Mouse (Mus musculus) midbrain, embryonic 11.5 days (tissue): ENCODE measurements around the gene Prune1. TPM values are rescaled to one million over a fixed set of nuclear protein-coding genes. Genes with fewer than 3 reads are reported as not detected.

Experiments used
- ATAC-seq: fragments of 200-750 bp; cut with Nextera tagmentation; 2 replicates; pipeline ENCODE4 v1.8.0; 2017; ENCODE audit warnings: moderate TSS enrichment, moderate library complexity; ENCODE audit not compliant: low FRiP score
- DNase-seq: peaks from one replicate; pipeline ENCODE4 v3.0.0; 2015; ENCODE audit warnings: low spot score; ENCODE audit errors: missing footprints
- H3K27ac ChIP-seq: fragments of 300-500 bp; sonication (generic); 2 replicates; pipeline ENCODE4 v1.5.1; 2014; ENCODE audit warnings: low read depth, low read length
- H3K27me3 ChIP-seq: fragments of 300-500 bp; sonication (generic); 2 replicates; pipeline ENCODE4 v1.6.1; 2014; ENCODE audit warnings: mild to moderate bottlenecking, low read length, moderate library complexity, mixed read lengths; ENCODE audit not compliant: control insufficient read depth, insufficient read depth
- H3K36me3 ChIP-seq: fragments of 300-500 bp; sonication (generic); 2 replicates; pipeline ENCODE4 v1.6.1; 2014; ENCODE audit warnings: mild to moderate bottlenecking, low read length, moderate library complexity, mixed read lengths; ENCODE audit not compliant: control insufficient read depth, insufficient read depth
- H3K4me1 ChIP-seq: fragments of 300-500 bp; sonication (generic); 2 replicates; pipeline ENCODE4 v1.6.1; 2014; ENCODE audit warnings: low read length; ENCODE audit not compliant: control insufficient read depth, insufficient read depth
- H3K4me2 ChIP-seq: fragments of 300-500 bp; sonication (generic); 2 replicates; pipeline ENCODE4 v1.6.1; 2014; ENCODE audit warnings: mild to moderate bottlenecking, moderate library complexity
- H3K4me3 ChIP-seq: fragments of 300-500 bp; sonication (generic); 2 replicates; pipeline ENCODE4 v1.5.1; 2014; ENCODE audit warnings: low read depth, low read length
- H3K9ac ChIP-seq: fragments of 300-500 bp; sonication (generic); 2 replicates; pipeline ENCODE4 v1.6.1; 2014; ENCODE audit warnings: low read length
- H3K9me3 ChIP-seq: fragments of 300-500 bp; sonication (generic); 2 replicates; pipeline ENCODE4 v1.6.1; 2016; ENCODE audit warnings: low read length; ENCODE audit not compliant: control insufficient read depth
- WGBS: fragments of 180-500 bp; shearing (Covaris S2); extraction: QIAGEN DNeasy Blood & Tissue Kit; methylation state at CpG from one replicate; pipeline ENCODE4 v1.1.7; 2014; 5-methylcytosine and 5-hydroxymethylcytosine counted together
- polyA plus RNA-seq: library from polyadenylated mRNA; unstranded; fragments of >200 nt; fragmentation: Nextera tagmentation; extraction: Ambion mirVana; gene quantifications from 2 replicates; pipeline ENCODE4 v1.2.1, GENCODE M21; 2014

Gene Prune1
- polyA plus RNA-seq, 1 experiment from 2014 or later = 29.7 TPM

- peak overlapping the region; percentile 80 for H3K9ac ChIP-seq
- peaks cover 32% of the 10 kb centered on the region for H3K36me3 ChIP-seq
- peak overlapping the region; percentile 79 for H3K27ac ChIP-seq
- no peaks in the 10 kb centered on the region for H3K9me3 ChIP-seq
- peak overlapping the region; percentile 96 for H3K4me2 ChIP-seq
- H3K4me3 ChIP-seq = peak overlapping the region; percentile 72
- WGBS = under 1% methylated on average over 13 of the region's 13 CpGs
- peaks cover 23% of the 10 kb centered on the region for H3K4me1 ChIP-seq
- peak; percentile 96 for DNase-seq
- peak; percentile 31 for ATAC-seq
- H3K27me3 ChIP-seq = no peaks in the 10 kb centered on the region
Measured at GRCm38 (mm10) chr3:95229781-95230494, 51.9 kb downstream of the Prune1 start.

- Histone ChIP-seq H3K4me1 (peaks cover 23% of the 10 kb centered on the region), H3K36me3 (peaks cover 26% of the 10 kb centered on the region)
- under 1% methylated on average over 43 of the region's 43 CpGs for WGBS
Measured at GRCm38 (mm10) chr3:95228894-95229780, 52.7 kb downstream of the Prune1 start.

GRCm38 (mm10) chr3:95228148-95228893 lies 53.6 kb downstream of the Prune1 start, which contains the start of gene Cdc42se1:
Gene Cdc42se1, plus strand, starts transcription at chr3:95228732.
- DNase-seq (peak; percentile 98), ATAC-seq (peak; percentile 88)
- H3K27ac ChIP-seq = peak within 1 kb of the TSS; percentile 79
- peak within 1 kb of the TSS; percentile 80 for H3K9ac ChIP-seq
- no peaks in the 10 kb centered on the region for H3K27me3 ChIP-seq
- peak within 1 kb of the TSS; percentile 72 for H3K4me3 ChIP-seq
- under 1% methylated on average over 64 of the region's 64 CpGs for WGBS
- H3K4me2 ChIP-seq = peak within 1 kb of the TSS; percentile 96
- peaks cover 24% of the 10 kb centered on the region for H3K36me3 ChIP-seq
- peaks cover 23% of the 10 kb centered on the region for H3K4me1 ChIP-seq
- no peaks in the 10 kb centered on the region for H3K9me3 ChIP-seq

More at GRCm38 (mm10) chr3:95228894-95229780, 52.7 kb downstream of the Prune1 start:
- peak overlapping the region; percentile 72 for H3K4me3 ChIP-seq
- H3K27me3 ChIP-seq = no peaks in the 10 kb centered on the region
- peak; percentile 96 for DNase-seq
- H3K27ac ChIP-seq = peak overlapping the region; percentile 79
- no peaks in the 10 kb centered on the region for H3K9me3 ChIP-seq
- peak overlapping the region; percentile 80 for H3K9ac ChIP-seq
- ATAC-seq = no peak
- peak overlapping the region; percentile 96 for H3K4me2 ChIP-seq

- no peak for ATAC-seq
- H3K36me3 ChIP-seq = peaks cover 18% of the 10 kb centered on the region
- no peaks in the 10 kb centered on the region for H3K9me3 ChIP-seq
- no peaks in the 10 kb centered on the region for H3K27me3 ChIP-seq
- H3K4me3 ChIP-seq = peak overlapping the region; percentile 72
- DNase-seq = peak; percentile 86
- peak overlapping the region; percentile 79 for H3K27ac ChIP-seq
- H3K4me1 ChIP-seq = peaks cover 23% of the 10 kb centered on the region
- WGBS = 13% methylated on average over 1 of the region's 1 CpGs
- peak overlapping the region; percentile 80 for H3K9ac ChIP-seq
- peak overlapping the region; percentile 96 for H3K4me2 ChIP-seq
Measured at GRCm38 (mm10) chr3:95227214-95227613, 54.7 kb downstream of the Prune1 start.

GRCm38 (mm10) chr3:95224295-95224694 lies 57.6 kb downstream of the Prune1 start:
- Histone ChIP-seq H3K9ac (no peak overlapping the region), H3K4me2 (no peak overlapping the region), H3K27me3 (no peaks in the 10 kb centered on the region), H3K4me1 (peaks cover 6% of the 10 kb centered on the region; the same call in 1 of the 2 replicates), H3K4me3 (no peak overlapping the region), H3K9me3 (no peaks in the 10 kb centered on the region), H3K27ac (no peak overlapping the region), H3K36me3 (peaks cover 20% of the 10 kb centered on the region)
- DNase-seq = no peak
- ATAC-seq = no peak
- 25% methylated on average over 6 of the region's 6 CpGs for WGBS

- no peaks in the 10 kb centered on the region for H3K9me3 ChIP-seq
- 100% methylated on average over 2 of the region's 2 CpGs for WGBS
- H3K4me2 ChIP-seq = no peak overlapping the region
- H3K27me3 ChIP-seq = no peaks in the 10 kb centered on the region
- peaks cover 23% of the 10 kb centered on the region for H3K36me3 ChIP-seq
- H3K4me3 ChIP-seq = no peak overlapping the region
- no peak for ATAC-seq
- no peak overlapping the region for H3K27ac ChIP-seq
- H3K9ac ChIP-seq = no peak overlapping the region
- no peak for DNase-seq
- H3K4me1 ChIP-seq = peaks cover 6% of the 10 kb centered on the region; the same call in 1 of the 2 replicates
Measured at GRCm38 (mm10) chr3:95223041-95223440, 58.8 kb downstream of the Prune1 start.

- Histone ChIP-seq H3K36me3 (peaks cover 14% of the 10 kb centered on the region), H3K4me3 (peak overlapping the region; percentile 82), H3K4me2 (peak overlapping the region; percentile 60), H3K27me3 (no peaks in the 10 kb centered on the region), H3K9me3 (no peaks in the 10 kb centered on the region), H3K9ac (no peak overlapping the region; the same call in 1 of the 2 replicates), H3K4me1 (peaks cover 7% of the 10 kb centered on the region), H3K27ac (no peak overlapping the region; the same call in 1 of the 2 replicates)
- ATAC-seq = no peak
- peak; percentile 79 for DNase-seq
- WGBS = 80% methylated on average over 6 of the region's 6 CpGs
Measured at GRCm38 (mm10) chr3:95218466-95219137, 63.3 kb downstream of the Prune1 start.
